22 mouse cellular contexts compared by ENCODE assay signal in genomic region chr8:34334851-34335250, GRCm38 (mm10).
A peak's percentile ranks its signal among the peaks of the same experiment; 100 is the strongest.
DNase-seq lines count a peak whose midpoint lies in the region; TF ChIP-seq lines count a peak whose summit lies in the region.
"Had no signal": no experiment of that assay in that cellular context is flagged by ENCODE, and none has a peak within 500 bp of the region (broad histone marks: within the 10 kb centered on the region; RNA-seq: fewer than 3 reads in every experiment).

No protein-coding gene starts in this region.

- DNase-seq in left cerebral cortex, adult 2 months (ENCODE audit: extremely low spot score in 1 of 2, low spot score in 2 of 2) = no peak
- DNase-seq in left cerebral cortex, postnatal 4 days = no peak
- DNase-seq in frontal cortex, postnatal 36 days (ENCODE audit: low spot score in 2 of 2) = peak; percentile 26 to 67
- peak; percentile 53 to 71 for DNase-seq in layer of hippocampus, postnatal 14 days (ENCODE audit: low spot score in 2 of 2)
- peak; percentile 40 for DNase-seq in right cerebral cortex, postnatal 25 days
- no peak for DNase-seq in urinary bladder, postnatal 36 days (ENCODE audit: low spot score in 2 of 2)
- no peak for DNase-seq in adrenal gland, postnatal 10 days
- DNase-seq in cerebellum, postnatal 10 days = no peak
- DNase-seq: cerebellum, adult 9-11 months; gastrocnemius, adult 2 months; liver, embryonic 13.5 days; lung, embryonic 14.5 days; thymus, adult 18-20 months; thymus, postnatal 4 days had no signal

- intact Hi-C loops in left cerebral cortex, adult 2 months (cut with DNase I) = loop anchor here (1.0 to 5.0 kb wide), 4 partner anchors 37 to 127 kb away; no protein-coding TSS in a partner anchor
- intact Hi-C loops in left cerebral cortex, postnatal 4 days (cut with DNase I) = no loop called here

- H3K27ac ChIP-seq in left cerebral cortex, adult 2 months = peak overlapping the region; percentile 47
- H3K27ac ChIP-seq: embryonic facial prominence, embryonic 13.5 days; gastrocnemius, adult 2 months; hindbrain, embryonic 14.5 days; intestine, embryonic 15.5 days; kidney, embryonic 15.5 days; limb, embryonic 12.5 days; liver, embryonic 13.5 days; macrophage; midbrain, embryonic 10.5 days had no signal

- no peak overlapping the region for H3K4me3 ChIP-seq in left cerebral cortex, adult 2 months
- H3K4me3 ChIP-seq: embryonic facial prominence, embryonic 13.5 days; gastrocnemius, adult 2 months; heart, embryonic 12.5 days; intestine, embryonic 15.5 days; kidney, embryonic 15.5 days; limb, embryonic 12.5 days; liver, embryonic 13.5 days; midbrain, embryonic 10.5 days had no signal

- no peak for TF ChIP-seq CTCF in left cerebral cortex, adult 2 months (IDR thresholded peaks at IDR 0.05)

Comparison
In these comparisons a context has a peak if more than half of its experiments do, and no peak if none do; other contexts are left out.
1. DNase-seq: peak in frontal cortex, postnatal 36 days (2 of 2), layer of hippocampus, postnatal 14 days (2 of 2) and right cerebral cortex, postnatal 25 days (single experiment); none in left cerebral cortex, adult 2 months (0 of 2), left cerebral cortex, postnatal 4 days (single experiment), urinary bladder, postnatal 36 days (0 of 2), adrenal gland, postnatal 10 days (single experiment) and cerebellum, postnatal 10 days (0 of 2).